Mouse (Mus musculus) liver, adult 2 months (tissue): ENCODE measurements around the gene Ednra. TPM values are rescaled to one million over a fixed set of nuclear protein-coding genes. Genes with fewer than 3 reads are reported as not detected.
A peak's percentile ranks its signal among the peaks of the same experiment; 100 is the strongest.

Experiments used
- DNase-seq: peaks from one replicate; pipeline ENCODE4 v3.0.0-alpha.2; 2011; ENCODE audit warnings: low read depth, low spot score; ENCODE audit errors: extremely low read depth
- H3K27ac ChIP-seq: fragments of 200-500 bp; replicated peaks from 2 replicates; pipeline ENCODE4 v1.5.1; 2012; ENCODE audit warnings: low read depth, mild to moderate bottlenecking, control low read depth, inconsistent platforms, low read length; ENCODE audit not compliant: insufficient read depth
- H3K27me3 ChIP-seq: fragments of 200-500 bp; 2 replicates; pipeline ENCODE4 v1.6.1; 2012; ENCODE audit warnings: mild to moderate bottlenecking, moderate library complexity, low read length, inconsistent platforms; ENCODE audit not compliant: control insufficient read depth, insufficient read depth
- H3K36me3 ChIP-seq: fragments of 200-500 bp; 2 replicates; pipeline ENCODE4 v1.6.1; 2012; ENCODE audit warnings: low read length, inconsistent platforms; ENCODE audit not compliant: control insufficient read depth, insufficient read depth
- H3K4me1 ChIP-seq: fragments of 200-500 bp; 2 replicates; pipeline ENCODE4 v1.6.1; 2011; ENCODE audit warnings: low read length; ENCODE audit not compliant: control insufficient read depth, insufficient read depth
- H3K4me3 ChIP-seq: fragments of 200-500 bp; 2 replicates; pipeline ENCODE4 v1.5.1; 2011; ENCODE audit warnings: low read depth, mild to moderate bottlenecking, control low read depth, low read length, moderate library complexity; ENCODE audit not compliant: insufficient read depth
- H3K79me2 ChIP-seq: fragments of 200-500 bp; 2 replicates; pipeline ENCODE4 v1.6.1; 2012; ENCODE audit warnings: inconsistent platforms, mild to moderate bottlenecking, low read length, moderate library complexity; ENCODE audit not compliant: control insufficient read depth, insufficient read depth
- H3K9ac ChIP-seq: fragments of 200-500 bp; 2 replicates; pipeline ENCODE4 v1.6.1; 2012; ENCODE audit warnings: low read depth, mild to moderate bottlenecking, control low read depth, inconsistent platforms, low read length
- CTCF ChIP-seq: fragments of 200-500 bp; IDR thresholded peaks from 2 replicates; pipeline ENCODE4 v1.5.1; 2011; ENCODE audit warnings: low read depth, low read length, control low read depth
- POLR2A ChIP-seq: fragments of 200-500 bp; IDR thresholded peaks from 2 replicates; pipeline ENCODE4 v1.6.1; 2011; ENCODE audit warnings: low read length, control low read depth; ENCODE audit not compliant: insufficient read depth; ENCODE audit errors: extremely low read depth
- WGBS: fragments of 180-500 bp; shearing (Covaris S2); methylation state at CpG from one replicate; pipeline ENCODE4 v1.1.7; 2018; 5-methylcytosine and 5-hydroxymethylcytosine counted together
- polyA plus RNA-seq: library from polyadenylated mRNA; depleted of rRNA; stranded (reverse); fragments of >200 nt; gene quantifications from 2 replicates; pipeline ENCODE4 v1.2.3, GENCODE M21; 2012
- total RNA-seq: library from RNA; depleted of rRNA; stranded (reverse); fragments of >200 nt; gene quantifications from 2 replicates; pipeline ENCODE4 v1.2.3, GENCODE M21; 2014

Ednra gene
- total and polyA plus RNA-seq, 2 experiments, result 1.8 to 2.0 TPM

DNA sequence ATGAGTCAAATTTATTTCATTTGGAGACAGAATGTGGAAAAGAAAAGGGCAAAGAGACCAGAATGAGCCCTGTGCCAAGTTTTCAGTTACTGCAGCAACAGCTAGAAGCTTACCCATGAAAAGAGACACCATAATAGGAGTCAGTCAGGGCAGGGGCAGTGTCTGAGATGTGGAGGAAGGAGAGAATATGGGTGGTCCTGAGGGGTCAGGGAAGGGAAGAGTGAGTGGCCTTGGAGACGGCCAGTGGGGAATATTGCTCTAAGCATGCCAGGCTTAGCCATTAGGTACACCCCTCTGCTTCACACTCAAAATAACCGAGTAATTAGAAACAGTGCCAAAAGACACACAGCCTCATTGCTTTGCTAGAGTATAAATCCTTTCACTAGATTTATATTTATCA, 9.5 kb upstream of the Ednra start:
- Histone ChIP-seq H3K4me3 (no peak overlapping the region), H3K27ac (no peak overlapping the region), H3K27me3 (no peaks in the 10 kb centered on the region), H3K79me2 (no peaks in the 10 kb centered on the region), H3K36me3 (no peaks in the 10 kb centered on the region), H3K4me1 (no peaks in the 10 kb centered on the region), H3K9ac (no peak overlapping the region)
- DNase-seq, result no peak
- 85% methylated on average over 2 of the region's 2 CpGs for WGBS
- no peak for TF ChIP-seq CTCF

DNA sequence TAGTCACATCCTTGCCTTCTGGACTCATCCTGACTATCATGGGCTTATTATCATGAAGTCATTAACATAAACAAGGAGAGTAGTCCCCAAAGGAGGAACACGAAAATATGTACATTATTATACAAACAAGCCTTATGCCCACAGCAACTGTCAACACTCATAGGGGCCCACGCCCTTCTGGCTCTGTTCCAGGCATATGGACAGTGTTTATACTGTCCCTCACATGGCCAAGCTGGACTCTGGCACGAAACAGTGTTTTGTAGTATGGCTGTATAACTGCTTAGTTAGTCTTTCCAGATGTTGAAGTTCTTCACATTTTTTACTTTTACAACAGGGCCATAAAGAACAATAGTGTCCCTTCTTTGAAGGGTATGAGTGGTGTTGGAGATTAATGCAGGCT, 8.7 kb upstream of the Ednra start:
- H3K27ac ChIP-seq, result no peak overlapping the region
- no peak overlapping the region for H3K9ac ChIP-seq
- 47% methylated on average over 3 of the region's 3 CpGs for WGBS
- no peak overlapping the region for H3K4me3 ChIP-seq
- no peak for DNase-seq
- no peaks in the 10 kb centered on the region for H3K27me3 ChIP-seq
- H3K79me2 ChIP-seq, result no peaks in the 10 kb centered on the region
- TF ChIP-seq CTCF, result no peak
- TF ChIP-seq POLR2A, result no peak
- H3K36me3 ChIP-seq, result no peaks in the 10 kb centered on the region
- H3K4me1 ChIP-seq, result no peaks in the 10 kb centered on the region

DNA sequence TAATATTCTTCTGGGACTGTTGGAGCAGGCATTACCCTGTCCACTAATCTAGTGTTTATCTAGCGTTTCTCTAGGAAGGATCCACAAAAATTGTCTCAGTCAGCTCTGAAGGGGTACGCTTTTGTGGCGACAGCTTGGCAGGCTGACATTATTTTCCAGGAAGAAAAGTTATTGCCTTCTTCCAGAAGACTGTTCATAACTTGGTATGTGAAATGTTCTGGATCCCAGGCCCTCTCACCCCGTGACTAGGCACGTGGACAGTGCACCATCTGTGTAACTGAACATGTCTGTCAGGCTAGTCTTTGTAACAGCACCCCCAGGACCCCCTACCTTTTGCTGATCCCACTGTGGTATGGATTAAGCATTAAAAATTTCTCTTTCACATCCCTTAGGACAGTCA, 1.1 kb upstream of the Ednra start:
- TF ChIP-seq CTCF (no peak), POLR2A (no peak)
- no peaks in the 10 kb centered on the region for H3K79me2 ChIP-seq
- no peak overlapping the region for H3K4me3 ChIP-seq
- no peak overlapping the region for H3K27ac ChIP-seq
- 0 out of 2 replicates have a peak, but pooled peaks cover 3% of the 10 kb centered on the region for H3K27me3 ChIP-seq
- no peaks in the 10 kb centered on the region for H3K36me3 ChIP-seq
- WGBS, result 76% methylated on average over 5 of the region's 5 CpGs
- H3K4me1 ChIP-seq, result no peaks in the 10 kb centered on the region
- no peak for DNase-seq
- no peak overlapping the region for H3K9ac ChIP-seq

DNA sequence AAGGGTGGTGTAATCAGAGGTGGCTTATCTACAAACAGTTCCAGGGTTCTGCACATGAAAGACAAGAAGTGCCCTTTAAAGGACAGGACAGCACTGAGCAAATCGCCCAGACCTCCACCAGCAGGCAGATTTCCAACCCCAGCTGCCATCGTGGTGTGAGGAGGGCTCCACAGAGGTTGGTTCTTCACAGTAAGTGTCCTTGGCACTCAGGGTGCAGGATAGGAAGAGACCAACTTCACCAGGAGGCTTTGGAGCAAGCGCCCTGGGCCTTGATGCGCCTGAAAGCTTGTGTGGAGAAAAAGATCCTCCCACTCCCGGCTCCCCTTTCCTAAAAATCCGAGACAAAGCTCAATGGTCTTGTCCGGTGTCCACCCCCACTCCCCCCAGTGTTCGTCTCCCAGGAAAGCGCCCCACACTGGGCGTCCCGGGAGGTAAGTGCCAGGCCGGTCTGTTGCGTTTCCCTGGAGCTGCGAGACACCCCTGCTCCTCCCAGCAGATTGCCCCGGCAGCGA, 674 bp downstream of the Ednra start:
- Histone ChIP-seq H3K4me1 (no peaks in the 10 kb centered on the region), H3K27me3 (0 out of 2 replicates have a peak, but pooled peaks cover 3% of the 10 kb centered on the region), H3K79me2 (no peaks in the 10 kb centered on the region), H3K36me3 (no peaks in the 10 kb centered on the region), H3K9ac (peak overlapping the region; percentile 66), H3K27ac (peak overlapping the region; percentile 72), H3K4me3 (peak overlapping the region; percentile 53)
- no peak for TF ChIP-seq CTCF
- no peak for TF ChIP-seq POLR2A
- WGBS, result 2% methylated on average over 16 of the region's 16 CpGs
- DNase-seq, result no peak

DNA sequence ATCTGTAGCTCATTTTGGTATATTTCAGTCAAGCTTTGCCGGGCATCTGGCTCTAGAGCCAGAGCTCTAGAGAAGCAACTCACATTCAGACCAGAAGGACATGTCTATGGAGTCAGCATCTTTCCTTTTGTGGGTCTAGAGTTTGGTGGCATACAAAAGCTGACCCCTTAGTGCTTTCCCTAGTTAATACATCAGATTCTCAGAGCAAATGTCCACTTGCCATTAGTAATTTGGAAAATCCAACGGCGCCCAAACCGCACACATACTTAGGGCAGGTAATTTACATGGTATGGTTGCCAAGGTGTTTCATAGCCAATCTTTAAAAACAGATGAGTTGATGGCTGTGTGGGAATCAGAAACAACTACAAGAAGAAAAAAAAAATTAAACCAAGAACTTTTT, 1.2 kb downstream of the Ednra start:
- WGBS, result 84% methylated on average over 4 of the region's 4 CpGs
- Histone ChIP-seq H3K4me1 (no peaks in the 10 kb centered on the region), H3K27ac (no peak overlapping the region), H3K9ac (no peak overlapping the region), H3K36me3 (no peaks in the 10 kb centered on the region), H3K79me2 (no peaks in the 10 kb centered on the region), H3K27me3 (0 out of 2 replicates have a peak, but pooled peaks cover 3% of the 10 kb centered on the region), H3K4me3 (peak overlapping the region; percentile 16; the same call in 1 of the 2 replicates)
- DNase-seq, result no peak
- TF ChIP-seq POLR2A (no peak), CTCF (no peak)

DNA sequence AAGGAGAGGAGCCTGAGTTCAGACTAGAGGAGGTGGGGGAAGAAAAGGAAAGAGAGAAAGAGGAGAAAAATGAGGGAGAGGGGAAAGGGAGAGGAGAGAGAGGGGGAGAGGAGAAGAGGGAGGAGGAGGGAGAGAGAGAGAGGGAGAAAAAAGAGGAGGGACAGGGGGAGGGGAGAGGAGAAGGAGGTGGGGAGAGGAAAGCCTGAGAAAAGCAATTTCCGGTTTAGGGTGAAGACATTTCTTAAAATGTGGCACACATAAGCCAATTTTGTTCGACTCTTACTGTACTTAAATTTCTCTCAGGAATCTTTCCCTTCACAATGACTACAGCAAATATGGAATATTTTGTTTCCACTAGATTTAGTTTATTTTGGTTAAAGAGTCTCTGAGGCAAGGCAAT, 5.3 kb downstream of the Ednra start:
- H3K79me2 ChIP-seq, result no peaks in the 10 kb centered on the region
- WGBS, result 66% methylated on average over 2 of the region's 2 CpGs
- no peak overlapping the region for H3K9ac ChIP-seq
- TF ChIP-seq CTCF, result no peak
- no peak for DNase-seq
- no peaks in the 10 kb centered on the region for H3K36me3 ChIP-seq
- H3K27me3 ChIP-seq, result 0 out of 2 replicates have a peak, but pooled peaks cover 3% of the 10 kb centered on the region
- H3K4me1 ChIP-seq, result no peaks in the 10 kb centered on the region
- no peak overlapping the region for H3K4me3 ChIP-seq
- no peak overlapping the region for H3K27ac ChIP-seq
